Mouse (Mus musculus) midbrain, embryonic 15.5 days (tissue): ENCODE results near the gene Aifm2. TPM values are rescaled to one million over a fixed set of nuclear protein-coding genes. Genes with fewer than 3 reads are reported as not detected.

ENCODE experiments used
- ATAC-seq: fragments of 200-750 bp; cut with Nextera tagmentation; replicated peaks from 2 replicates; pipeline ENCODE4 v1.8.0; 2017; ENCODE audit warnings: moderate TSS enrichment
- H3K27ac ChIP-seq: fragments of 300-500 bp; sonication (generic); 2 replicates; pipeline ENCODE4 v1.5.1; 2015; ENCODE audit warnings: mild to moderate bottlenecking, inconsistent platforms
- H3K27me3 ChIP-seq: fragments of 300-500 bp; sonication (generic); replicated peaks from 2 replicates; pipeline ENCODE4 v1.6.1; 2015; ENCODE audit warnings: inconsistent platforms
- H3K36me3 ChIP-seq: fragments of 300-500 bp; sonication (generic); replicated peaks from 2 replicates; pipeline ENCODE4 v1.6.1; 2015; ENCODE audit warnings: inconsistent platforms
- H3K4me1 ChIP-seq: fragments of 300-500 bp; sonication (generic); 2 replicates; pipeline ENCODE4 v1.6.1; 2015; ENCODE audit warnings: inconsistent platforms
- H3K4me2 ChIP-seq: fragments of 300-500 bp; sonication (generic); 2 replicates; pipeline ENCODE4 v1.6.1; 2015; ENCODE audit warnings: inconsistent platforms, mild to moderate bottlenecking, moderate library complexity
- H3K4me3 ChIP-seq: fragments of 300-500 bp; sonication (generic); 2 replicates; pipeline ENCODE4 v1.5.1; 2015; ENCODE audit warnings: mild to moderate bottlenecking, inconsistent platforms
- H3K9ac ChIP-seq: fragments of 300-500 bp; sonication (generic); 2 replicates; pipeline ENCODE4 v1.6.1; 2015; ENCODE audit warnings: mild to moderate bottlenecking, inconsistent platforms
- H3K9me3 ChIP-seq: fragments of 300-500 bp; sonication (generic); 2 replicates; pipeline ENCODE4 v1.6.1; 2016; ENCODE audit warnings: inconsistent platforms
- WGBS: fragments of 180-500 bp; shearing (Covaris S2); methylation state at CpG from one replicate; pipeline ENCODE4 v1.1.7; 2015; ENCODE audit warnings: mixed read lengths; 5-methylcytosine and 5-hydroxymethylcytosine counted together
- polyA plus RNA-seq: library from polyadenylated mRNA; unstranded; fragments of >200 nt; fragmentation: Nextera tagmentation; extraction: Ambion mirVana; gene quantifications from 2 replicates; pipeline ENCODE4 v1.2.1, GENCODE M21; 2015

Gene Aifm2
- polyA plus RNA-seq, 1 experiment from 2014 or later, result 12.0 TPM

DNA sequence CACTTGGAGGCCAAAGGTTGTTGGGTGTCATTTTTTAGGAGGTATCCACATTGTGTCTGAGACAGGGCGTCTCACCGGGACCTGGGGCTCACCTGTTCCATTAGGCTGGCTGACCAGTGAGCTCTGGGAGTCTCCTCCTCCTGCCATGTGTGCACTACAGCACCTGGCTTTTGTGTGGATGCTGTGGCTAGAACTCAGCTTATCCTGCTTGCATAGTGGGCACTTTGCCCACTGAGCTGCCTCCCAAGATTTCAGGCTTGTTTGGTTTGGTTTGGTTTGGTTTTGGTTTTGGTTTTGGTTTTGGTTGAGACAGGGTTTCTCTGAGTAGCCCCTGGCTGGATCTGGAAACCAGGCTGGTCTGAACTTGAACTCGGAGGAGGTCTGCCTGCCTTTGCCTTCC is 7.2 kb downstream of the Aifm2 start:
- WGBS, result 92% methylated on average over 3 of the region's 3 CpGs
- no peaks in the 10 kb centered on the region for H3K36me3 ChIP-seq

DNA sequence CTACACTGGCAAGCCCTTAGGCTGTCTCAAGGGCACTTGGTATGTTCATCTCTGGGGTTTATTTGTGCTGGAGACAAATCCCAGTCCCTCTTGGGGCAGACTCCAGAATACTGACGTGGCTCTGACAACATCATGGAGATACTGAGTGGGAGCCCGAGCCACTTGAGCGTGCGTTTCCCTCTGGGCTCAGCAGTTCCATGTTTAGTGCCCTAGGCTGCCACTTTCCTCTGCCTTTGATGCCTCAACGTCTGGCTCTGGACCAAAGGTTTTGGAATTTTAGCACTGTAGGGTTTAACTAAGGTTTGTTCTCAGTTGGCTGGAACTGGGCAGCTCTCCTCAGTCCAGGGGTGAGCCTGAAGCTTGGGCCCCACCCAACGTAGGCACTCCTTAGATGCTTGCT is 8.2 kb downstream of the Aifm2 start:
- Histone ChIP-seq H3K36me3 (no peaks in the 10 kb centered on the region), H3K4me3 (no peak overlapping the region), H3K9me3 (no peaks in the 10 kb centered on the region), H3K27ac (no peak overlapping the region), H3K4me2 (no peak overlapping the region), H3K4me1 (no peaks in the 10 kb centered on the region), H3K9ac (no peak overlapping the region), H3K27me3 (no peaks in the 10 kb centered on the region)
- no peak for ATAC-seq
- 66% methylated on average over 6 of the region's 6 CpGs for WGBS

More for the DNA sequence above, 7.2 kb downstream of the Aifm2 start:
- H3K9me3 ChIP-seq, result no peaks in the 10 kb centered on the region
- no peak overlapping the region for H3K27ac ChIP-seq
- no peak overlapping the region for H3K4me3 ChIP-seq
- H3K4me2 ChIP-seq, result no peak overlapping the region
- H3K27me3 ChIP-seq, result no peaks in the 10 kb centered on the region
- no peak for ATAC-seq
- H3K4me1 ChIP-seq, result no peaks in the 10 kb centered on the region
- H3K9ac ChIP-seq, result no peak overlapping the region

DNA sequence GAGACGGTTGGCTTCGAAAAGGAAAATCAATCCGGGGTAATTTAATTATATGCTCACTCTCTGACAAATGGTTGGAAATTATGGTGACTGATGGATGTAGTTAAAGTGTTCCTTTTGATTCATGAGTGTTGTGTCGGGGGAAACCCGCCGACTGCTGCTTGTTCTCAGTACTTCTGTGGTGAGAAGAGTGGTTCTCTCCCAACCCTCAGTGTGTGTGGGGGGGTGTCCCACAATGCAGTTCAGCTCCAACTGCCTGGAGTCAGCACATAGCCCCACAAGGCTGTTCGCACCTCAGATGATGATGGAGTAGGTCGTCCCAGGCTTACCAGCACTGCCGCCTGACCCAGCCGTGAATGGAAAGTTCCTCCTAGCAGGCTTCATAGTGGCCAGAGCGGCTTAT is 14.1 kb downstream of the Aifm2 start:
- no peaks in the 10 kb centered on the region for H3K36me3 ChIP-seq
- 90% methylated on average over 11 of the region's 11 CpGs for WGBS
- H3K4me1 ChIP-seq, result no peaks in the 10 kb centered on the region
- H3K27ac ChIP-seq, result no peak overlapping the region
- no peaks in the 10 kb centered on the region for H3K27me3 ChIP-seq
- no peak overlapping the region for H3K4me3 ChIP-seq
- no peak overlapping the region for H3K4me2 ChIP-seq
- no peaks in the 10 kb centered on the region for H3K9me3 ChIP-seq
- H3K9ac ChIP-seq, result no peak overlapping the region
- ATAC-seq, result no peak

DNA sequence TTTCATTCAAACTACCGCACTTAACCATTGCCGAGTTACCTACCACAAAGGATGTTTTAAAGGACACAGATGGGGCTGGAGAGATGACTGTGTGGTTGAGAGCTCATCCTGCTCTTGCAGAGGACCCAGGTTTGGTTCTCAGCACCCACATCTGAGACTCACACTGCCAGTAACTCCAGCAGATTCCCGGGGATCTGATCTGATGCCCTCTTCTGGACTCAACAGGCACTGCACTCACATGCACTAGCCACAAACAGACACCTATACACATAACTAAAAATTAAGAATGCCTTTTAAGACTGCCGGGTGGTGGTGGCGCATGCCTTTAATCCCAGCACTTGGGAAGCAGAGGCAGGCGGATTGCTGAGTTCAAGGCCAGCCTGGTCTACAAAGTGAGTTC is 15.1 kb downstream of the Aifm2 start:
- H3K4me1 ChIP-seq, result no peaks in the 10 kb centered on the region
- no peak for ATAC-seq
- H3K4me3 ChIP-seq, result no peak overlapping the region
- WGBS, result 93% methylated on average over 6 of the region's 6 CpGs
- no peak overlapping the region for H3K4me2 ChIP-seq
- H3K9me3 ChIP-seq, result no peaks in the 10 kb centered on the region
- H3K9ac ChIP-seq, result no peak overlapping the region
- no peak overlapping the region for H3K27ac ChIP-seq
- H3K36me3 ChIP-seq, result no peaks in the 10 kb centered on the region
- H3K27me3 ChIP-seq, result no peaks in the 10 kb centered on the region

DNA sequence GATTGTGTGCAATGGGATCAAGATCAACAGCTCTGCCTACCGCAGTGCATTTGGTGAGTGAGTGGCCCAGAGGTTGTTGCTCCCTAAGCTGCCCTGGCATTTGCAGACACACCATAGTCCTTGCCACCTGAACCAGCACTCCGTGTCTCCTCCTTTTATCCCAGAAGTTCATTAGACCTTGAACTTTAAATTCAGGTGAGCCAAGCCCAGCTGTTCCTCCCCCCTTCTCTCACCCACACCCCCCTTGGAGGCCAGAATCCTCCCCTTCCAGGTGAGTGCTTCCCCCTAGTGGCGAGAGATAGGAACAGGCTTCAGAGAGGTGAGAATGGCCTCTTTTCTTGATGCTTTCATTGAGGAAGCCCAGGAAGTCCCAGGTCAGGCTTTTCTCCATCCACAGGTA is 19.3 kb downstream of the Aifm2 start:
- Histone ChIP-seq H3K4me3 (no peak overlapping the region), H3K27me3 (no peaks in the 10 kb centered on the region), H3K4me1 (no peaks in the 10 kb centered on the region), H3K9me3 (no peaks in the 10 kb centered on the region), H3K9ac (no peak overlapping the region), H3K36me3 (peaks cover 15% of the 10 kb centered on the region; the same call in 1 of the 2 replicates), H3K27ac (no peak overlapping the region), H3K4me2 (no peak overlapping the region)
- ATAC-seq, result no peak
- 57% methylated on average over 3 of the region's 3 CpGs for WGBS

DNA sequence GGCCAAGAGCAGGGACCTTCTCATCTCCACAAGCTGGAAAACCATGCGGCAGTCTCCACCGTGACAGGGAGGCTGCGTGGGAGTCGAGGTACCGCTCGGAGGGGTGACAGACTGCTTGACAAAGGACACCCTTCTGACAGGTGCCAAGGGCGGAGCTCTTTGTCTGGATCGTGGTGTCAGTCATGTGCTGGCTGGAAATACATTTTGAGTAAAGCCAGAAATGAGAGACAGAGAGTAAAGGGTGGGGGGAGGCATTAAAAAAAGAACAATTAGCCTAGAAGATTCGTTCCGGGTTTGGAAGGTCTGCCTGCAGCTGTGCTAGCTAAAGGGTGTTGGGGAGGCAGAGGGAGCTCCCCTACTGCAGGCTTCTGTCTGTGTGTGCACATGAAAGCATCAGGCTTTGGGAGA is 21.6 kb downstream of the Aifm2 start:
- H3K4me1 ChIP-seq, result no peaks in the 10 kb centered on the region
- no peak overlapping the region for H3K4me3 ChIP-seq
- peaks cover 37% of the 10 kb centered on the region for H3K36me3 ChIP-seq
- H3K9me3 ChIP-seq, result no peaks in the 10 kb centered on the region
- H3K4me2 ChIP-seq, result no peak overlapping the region
- ATAC-seq, result no peak; the same call in 1 of the 2 replicates
- H3K27me3 ChIP-seq, result no peaks in the 10 kb centered on the region
- H3K9ac ChIP-seq, result no peak overlapping the region
- peak overlapping the region; percentile 34; the same call in 1 of the 2 replicates for H3K27ac ChIP-seq
- WGBS, result 75% methylated on average over 10 of the region's 10 CpGs

DNA sequence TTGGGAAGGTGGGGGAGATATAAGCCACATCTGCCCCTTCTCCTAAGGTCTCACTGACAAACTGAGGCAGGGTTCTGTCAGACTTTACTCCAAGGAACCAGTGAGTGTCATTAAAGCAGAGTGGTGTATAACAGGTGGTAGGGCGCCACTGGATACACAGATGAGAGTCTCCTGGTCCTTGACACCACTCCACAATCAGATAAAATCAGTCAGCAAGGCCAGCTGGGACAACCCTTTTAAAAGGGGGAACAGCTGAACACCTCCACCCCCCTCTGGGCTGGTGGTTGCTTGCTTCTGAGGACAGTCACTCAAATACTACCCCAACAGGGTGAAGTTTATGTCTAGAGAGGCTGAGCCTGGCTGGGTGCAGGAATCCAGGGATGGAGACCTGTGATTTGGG is 22.5 kb downstream of the Aifm2 start:
- no peaks in the 10 kb centered on the region for H3K9me3 ChIP-seq
- H3K4me3 ChIP-seq, result no peak overlapping the region
- no peaks in the 10 kb centered on the region for H3K27me3 ChIP-seq
- WGBS, result 94% methylated on average over 1 of the region's 1 CpGs
- H3K27ac ChIP-seq, result no peak overlapping the region
- no peak overlapping the region for H3K4me2 ChIP-seq
- no peaks in the 10 kb centered on the region for H3K4me1 ChIP-seq
- peaks cover 44% of the 10 kb centered on the region for H3K36me3 ChIP-seq
- H3K9ac ChIP-seq, result no peak overlapping the region
- no peak for ATAC-seq

DNA sequence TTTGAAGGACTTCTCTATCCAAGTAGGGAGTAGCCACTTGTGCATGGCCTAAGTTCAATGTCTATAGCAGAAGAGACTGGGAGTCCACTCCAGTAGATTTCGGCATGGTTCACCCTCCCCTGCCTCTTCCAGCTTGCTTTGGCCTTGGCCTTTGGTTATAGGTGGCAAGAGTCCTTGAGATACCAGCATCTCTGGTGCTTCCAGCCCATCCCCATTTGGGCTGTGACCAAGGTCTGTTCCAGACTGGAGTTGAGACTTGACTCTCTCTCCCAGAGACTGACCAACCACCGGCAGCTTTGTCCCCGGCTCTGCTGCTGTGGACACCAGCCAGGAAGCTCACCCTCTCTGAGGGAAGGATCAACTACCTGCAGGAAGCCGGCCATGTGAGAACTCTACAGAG is 23.1 kb downstream of the Aifm2 start:
- Histone ChIP-seq H3K4me3 (no peak overlapping the region), H3K9me3 (no peaks in the 10 kb centered on the region), H3K27ac (no peak overlapping the region), H3K27me3 (no peaks in the 10 kb centered on the region), H3K36me3 (peaks cover 50% of the 10 kb centered on the region), H3K9ac (no peak overlapping the region), H3K4me2 (no peak overlapping the region), H3K4me1 (no peaks in the 10 kb centered on the region)
- no peak for ATAC-seq
- WGBS, result 91% methylated on average over 4 of the region's 4 CpGs

DNA sequence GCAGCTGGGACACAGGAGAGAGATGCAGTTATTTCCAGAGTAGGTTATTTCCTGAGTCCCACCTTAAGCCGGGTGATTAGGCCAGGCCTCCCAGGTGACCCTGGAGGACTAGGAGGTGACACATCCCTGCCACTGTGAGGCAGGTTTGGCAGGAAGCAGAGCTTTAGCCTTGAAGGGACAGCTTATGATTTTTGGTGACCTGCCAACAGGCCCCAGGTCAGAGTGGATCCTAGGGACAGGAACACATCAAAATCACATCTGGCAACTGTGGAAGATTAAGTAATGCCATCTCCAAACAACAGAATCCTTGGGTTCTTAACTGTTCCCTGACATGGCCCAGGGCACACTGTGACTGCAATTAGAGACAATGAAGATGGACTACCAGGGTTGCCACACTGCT is 26.2 kb downstream of the Aifm2 start:
- 100% methylated on average over 1 of the region's 1 CpGs for WGBS
- Histone ChIP-seq H3K4me1 (no peaks in the 10 kb centered on the region), H3K36me3 (peaks cover 80% of the 10 kb centered on the region), H3K9ac (no peak overlapping the region), H3K27ac (no peak overlapping the region), H3K27me3 (no peaks in the 10 kb centered on the region), H3K4me3 (no peak overlapping the region), H3K4me2 (no peak overlapping the region), H3K9me3 (no peaks in the 10 kb centered on the region)
- ATAC-seq, result no peak

DNA sequence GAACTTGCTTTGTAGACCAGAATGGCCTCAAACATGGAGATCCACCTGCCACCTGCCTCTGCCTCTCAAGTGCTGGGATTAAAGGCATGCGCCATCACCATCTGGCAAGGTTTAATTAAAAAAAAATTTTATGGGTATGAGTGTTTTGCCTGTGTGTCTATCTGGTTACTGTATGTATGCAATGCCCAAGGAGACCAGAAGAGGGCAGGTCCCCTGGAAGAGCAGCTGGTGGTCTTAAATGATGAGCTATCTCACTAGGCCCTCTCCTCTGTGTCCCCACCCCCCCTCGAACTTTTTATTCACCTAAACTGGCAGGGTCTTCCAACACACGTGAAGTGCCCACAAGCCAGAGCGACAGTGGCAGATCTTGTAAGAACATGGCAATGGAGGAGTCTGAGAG is 26.8 kb downstream of the Aifm2 start:
- H3K36me3 ChIP-seq, result peaks cover 86% of the 10 kb centered on the region
- H3K27me3 ChIP-seq, result no peaks in the 10 kb centered on the region
- H3K4me3 ChIP-seq, result no peak overlapping the region
- WGBS, result 89% methylated on average over 4 of the region's 4 CpGs
- no peaks in the 10 kb centered on the region for H3K9me3 ChIP-seq
- no peak for ATAC-seq
- H3K4me2 ChIP-seq, result no peak overlapping the region
- H3K9ac ChIP-seq, result no peak overlapping the region
- H3K4me1 ChIP-seq, result no peaks in the 10 kb centered on the region
- H3K27ac ChIP-seq, result no peak overlapping the region

DNA sequence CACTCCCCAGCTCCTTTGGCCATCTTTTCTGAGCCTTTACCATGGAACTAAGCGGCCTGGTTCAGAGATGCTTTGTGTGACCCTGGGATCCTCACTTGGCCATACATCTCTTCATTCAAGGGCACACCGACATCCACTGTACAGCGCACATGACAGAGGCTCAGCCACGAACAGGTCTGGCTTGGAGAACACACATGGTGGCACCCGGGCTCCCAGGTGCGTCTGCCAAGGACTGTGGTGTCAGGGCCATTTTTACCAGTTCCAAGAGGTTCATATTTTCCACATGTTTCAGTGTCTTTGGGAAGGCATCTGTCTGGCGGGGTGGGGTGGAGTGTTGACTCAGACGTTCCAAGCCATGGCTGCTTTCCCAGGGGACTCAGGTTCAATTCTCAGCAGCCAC is 27.3 kb downstream of the Aifm2 start:
- WGBS, result 97% methylated on average over 8 of the region's 8 CpGs
- no peak overlapping the region for H3K4me3 ChIP-seq
- ATAC-seq, result no peak
- no peaks in the 10 kb centered on the region for H3K27me3 ChIP-seq
- H3K4me1 ChIP-seq, result no peaks in the 10 kb centered on the region
- H3K9me3 ChIP-seq, result no peaks in the 10 kb centered on the region
- H3K27ac ChIP-seq, result no peak overlapping the region
- H3K4me2 ChIP-seq, result no peak overlapping the region
- peaks cover 89% of the 10 kb centered on the region for H3K36me3 ChIP-seq
- H3K9ac ChIP-seq, result no peak overlapping the region

DNA sequence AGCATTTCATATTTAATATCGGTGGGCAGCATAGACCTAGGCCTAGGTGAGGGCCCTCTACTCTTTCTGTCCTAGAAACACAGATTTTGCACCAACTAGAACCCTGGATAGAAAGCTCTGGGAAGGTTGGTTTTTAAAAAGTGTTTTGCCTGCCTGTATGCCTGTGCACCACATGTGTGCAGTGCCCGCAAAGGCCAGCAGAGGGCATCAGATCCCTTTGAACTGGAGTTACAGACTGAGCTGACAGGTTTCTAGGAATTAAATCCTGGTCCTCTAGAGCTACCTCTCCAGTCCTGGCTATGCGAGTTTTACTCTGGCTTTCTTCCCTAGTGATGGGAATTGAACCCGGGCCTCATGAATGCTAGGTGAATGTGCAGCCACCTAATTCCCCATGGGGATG is 30.1 kb downstream of the Aifm2 start:
- Histone ChIP-seq H3K4me1 (no peaks in the 10 kb centered on the region), H3K4me3 (no peak overlapping the region), H3K9ac (no peak overlapping the region), H3K27ac (no peak overlapping the region), H3K27me3 (no peaks in the 10 kb centered on the region), H3K9me3 (no peaks in the 10 kb centered on the region), H3K36me3 (peaks cover 87% of the 10 kb centered on the region), H3K4me2 (no peak overlapping the region)
- ATAC-seq, result no peak
- WGBS, result 95% methylated on average over 4 of the region's 4 CpGs

DNA sequence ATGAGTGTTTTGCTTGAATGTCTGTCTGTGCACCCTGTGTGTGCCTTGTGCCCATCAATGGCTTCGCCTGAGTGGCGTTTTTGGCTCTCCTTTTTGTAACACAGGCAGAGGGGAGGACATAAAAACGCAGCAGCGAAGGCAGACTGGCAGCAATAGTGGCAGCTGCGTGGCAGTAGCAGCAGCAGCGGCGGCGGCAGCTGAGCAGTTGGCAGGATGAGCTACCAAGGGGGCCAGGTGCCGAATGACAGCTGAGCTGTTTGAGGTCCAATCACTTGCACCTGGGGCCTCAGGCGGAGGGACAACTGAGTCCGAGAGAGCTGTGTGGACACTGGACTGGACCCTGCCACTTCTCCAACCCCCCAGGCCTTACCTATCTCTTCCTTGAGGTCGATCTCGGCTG is 32.2 kb downstream of the Aifm2 start:
- ATAC-seq, result no peak
- H3K9me3 ChIP-seq, result no peaks in the 10 kb centered on the region
- peaks cover 85% of the 10 kb centered on the region for H3K36me3 ChIP-seq
- no peaks in the 10 kb centered on the region for H3K27me3 ChIP-seq
- no peak overlapping the region for H3K9ac ChIP-seq
- 97% methylated on average over 13 of the region's 13 CpGs for WGBS
- H3K4me1 ChIP-seq, result no peaks in the 10 kb centered on the region
- H3K4me2 ChIP-seq, result no peak overlapping the region
- H3K4me3 ChIP-seq, result no peak overlapping the region
- H3K27ac ChIP-seq, result no peak overlapping the region

DNA sequence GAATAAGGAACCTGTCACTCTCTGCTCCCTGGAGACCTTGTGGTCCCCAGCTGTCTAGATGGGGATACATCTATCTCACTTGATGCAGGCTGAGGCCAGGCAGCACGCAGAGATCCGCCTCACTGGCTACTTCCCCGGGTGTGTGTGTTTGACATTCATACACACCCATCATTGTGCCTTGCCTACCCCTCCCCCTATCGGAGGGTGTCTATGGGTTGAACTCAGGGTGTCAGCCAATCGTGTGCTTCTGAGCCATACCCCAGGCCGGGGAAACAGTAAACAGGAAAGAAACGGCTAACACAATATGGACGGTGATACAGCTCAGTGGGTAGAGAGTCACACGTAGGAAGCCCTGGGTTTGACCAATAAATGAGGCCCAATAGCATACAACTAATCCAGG is 35.0 kb downstream of the Aifm2 start:
- Histone ChIP-seq H3K36me3 (peaks cover 76% of the 10 kb centered on the region), H3K4me3 (no peak overlapping the region), H3K9me3 (no peaks in the 10 kb centered on the region), H3K4me1 (no peaks in the 10 kb centered on the region), H3K27ac (no peak overlapping the region), H3K4me2 (no peak overlapping the region), H3K27me3 (no peaks in the 10 kb centered on the region), H3K9ac (no peak overlapping the region)
- WGBS, result 91% methylated on average over 9 of the region's 9 CpGs
- no peak for ATAC-seq
